Mouse (Mus musculus) mouse embryonic stem cell (cell line): ENCODE results near the gene Mab21l3.

ENCODE experiments used
- in situ Hi-C, 2 experiments: fragments of 300-500 bp; cut with MboI; formaldehyde crosslinking; loops; 1 replicate in 1 of 2; 3 replicates in 1 of 2; pipeline ENCODE4 v1.14.3; 2019 to 2020; ENCODE audit warnings: low sequenced_read_pairs in 2 of 2, low pct_unique_long_range_greater_than_20kb in 1 of 2, mixed read lengths in 1 of 2; ENCODE audit not compliant: unreplicated experiment in 1 of 2

Mab21l3 gene

DNA sequence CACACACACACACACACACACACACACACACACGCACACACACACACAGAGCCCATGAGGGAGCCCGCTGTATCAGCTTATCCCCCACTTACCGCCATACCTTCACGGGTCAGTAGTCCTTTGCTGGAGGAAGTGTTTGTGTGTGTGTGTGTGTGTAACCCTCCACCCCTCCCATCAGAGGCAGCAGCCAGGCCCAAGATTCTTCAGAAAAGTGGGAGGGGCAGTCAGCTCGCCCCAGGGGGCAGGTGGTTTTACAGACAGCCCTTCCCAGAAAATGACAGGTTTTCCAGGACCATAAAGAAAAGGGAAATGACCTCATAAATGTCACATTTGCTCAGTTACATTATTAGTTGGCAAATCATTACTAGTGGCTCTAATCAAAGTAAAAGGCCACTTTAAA is at the start of gene Mab21l3:
Gene Mab21l3 (minus strand): TSS at position 144 of the 400 bp plus-strand sequence.
- in situ Hi-C loops = no loop called here

DNA sequence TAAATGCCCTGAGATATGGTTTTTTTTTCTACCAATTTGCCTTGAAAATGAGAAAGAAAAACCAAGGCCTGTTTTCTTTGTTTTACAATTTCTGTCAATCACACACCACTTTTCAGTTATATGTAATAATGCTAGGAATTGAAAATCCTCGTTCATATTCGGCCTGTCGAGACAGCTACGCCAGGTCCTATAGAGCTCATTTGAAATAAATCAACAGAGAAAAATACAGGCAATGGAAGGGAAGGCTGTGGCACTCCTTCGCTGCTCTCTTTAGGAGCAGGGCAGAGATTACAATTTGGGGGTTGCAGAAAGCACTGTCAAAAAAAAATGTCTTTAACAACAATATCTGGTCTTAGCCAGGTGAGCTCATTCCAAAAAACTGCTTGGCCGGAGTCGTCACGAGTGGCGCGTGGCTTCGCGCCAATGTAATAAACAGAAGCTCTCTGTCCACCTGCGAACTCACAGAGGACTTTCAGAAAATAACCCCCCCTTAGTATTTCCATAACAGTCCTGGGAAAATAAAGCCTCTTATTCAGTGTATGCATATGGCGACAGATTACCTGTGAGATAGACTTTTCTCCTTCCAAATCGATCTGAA is 48.7 kb upstream of the Mab21l3 start:
- in situ Hi-C loops = no loop called here

DNA sequence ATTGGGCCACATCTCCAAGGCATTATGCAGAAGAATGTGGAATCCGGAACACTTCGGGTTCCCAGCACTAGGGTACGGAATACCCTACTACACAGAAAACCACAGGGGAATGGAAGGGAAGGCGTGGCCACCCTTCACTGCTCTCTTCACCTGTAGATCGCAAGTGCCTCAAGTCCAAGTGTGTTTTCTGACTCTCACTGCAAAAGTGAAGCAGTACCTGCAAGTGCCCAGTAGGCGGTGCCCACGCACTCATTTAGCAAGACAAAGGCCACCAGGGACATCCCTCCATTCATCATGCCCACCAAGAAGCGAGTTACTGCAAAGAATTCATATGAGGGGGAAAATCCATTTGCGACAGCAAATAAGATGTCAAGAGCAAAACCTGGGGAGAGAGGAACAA is 48.1 kb upstream of the Mab21l3 start:
- in situ Hi-C loops = no loop called here

DNA sequence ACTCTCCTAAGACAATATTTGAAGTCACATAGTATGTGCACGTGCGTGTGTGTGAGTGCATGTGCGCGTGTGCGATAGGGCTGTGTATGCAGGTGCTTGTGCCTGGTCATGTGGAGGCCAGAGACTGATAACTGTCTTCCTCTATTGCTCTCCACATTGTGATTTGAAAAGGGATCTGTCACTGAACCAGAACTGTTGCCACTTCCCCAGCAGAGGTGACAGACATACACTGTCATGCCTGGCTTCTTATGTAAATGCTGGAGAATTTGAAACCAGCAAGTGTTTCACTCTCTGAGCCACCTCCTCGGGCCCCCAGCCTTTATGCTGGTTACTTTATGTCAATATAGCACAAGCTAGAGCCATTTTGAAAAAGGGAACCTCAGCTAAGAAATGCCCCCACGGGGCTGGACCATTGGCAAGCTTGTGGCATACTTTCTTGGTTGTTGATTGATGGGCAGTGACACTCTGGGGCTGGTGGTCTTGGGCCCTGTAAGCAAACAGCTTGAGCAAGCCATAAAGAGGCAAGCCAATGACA is 46.7 kb upstream of the Mab21l3 start:
- in situ Hi-C loops = no loop called here

DNA sequence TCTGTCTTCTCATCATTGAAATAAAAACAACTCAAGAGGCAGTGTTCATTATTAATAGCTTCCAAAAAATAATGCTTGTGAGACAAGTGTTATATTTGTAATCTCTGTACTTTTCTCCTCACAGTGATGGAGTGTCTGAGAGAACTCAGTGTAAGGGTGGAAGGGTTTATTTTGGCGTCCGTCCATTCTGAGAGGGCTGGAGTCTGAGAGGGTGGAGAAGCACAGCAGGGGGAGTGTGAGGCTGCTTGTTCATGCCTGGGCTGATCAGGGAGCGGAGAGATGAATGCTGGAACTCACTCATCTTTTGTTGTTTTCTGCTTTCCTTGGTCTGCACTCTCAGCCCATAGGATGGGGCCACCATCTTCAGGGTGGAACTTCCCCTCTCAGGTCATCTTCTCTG is 36.8 kb upstream of the Mab21l3 start:
- in situ Hi-C loops = no loop called here

DNA sequence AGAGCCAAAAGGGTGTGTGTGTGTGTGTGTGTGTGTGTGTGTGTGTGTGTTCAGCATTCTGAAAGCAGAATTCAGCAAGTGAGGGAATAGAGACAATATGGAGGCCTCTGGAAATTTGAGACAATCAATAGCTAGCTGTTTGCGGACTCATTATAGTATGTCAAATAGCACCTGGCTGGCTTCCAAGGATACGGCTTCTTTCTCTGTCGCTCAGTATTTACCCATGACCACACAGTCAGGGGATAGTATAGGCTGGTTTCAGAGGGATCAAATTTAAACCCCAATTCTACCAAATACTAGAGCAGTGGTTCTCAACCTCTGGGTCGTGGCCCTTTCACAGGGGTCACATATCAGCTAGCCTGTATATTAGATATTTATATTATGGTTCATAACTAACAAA is 36.3 kb upstream of the Mab21l3 start:
- in situ Hi-C loops = no loop called here

DNA sequence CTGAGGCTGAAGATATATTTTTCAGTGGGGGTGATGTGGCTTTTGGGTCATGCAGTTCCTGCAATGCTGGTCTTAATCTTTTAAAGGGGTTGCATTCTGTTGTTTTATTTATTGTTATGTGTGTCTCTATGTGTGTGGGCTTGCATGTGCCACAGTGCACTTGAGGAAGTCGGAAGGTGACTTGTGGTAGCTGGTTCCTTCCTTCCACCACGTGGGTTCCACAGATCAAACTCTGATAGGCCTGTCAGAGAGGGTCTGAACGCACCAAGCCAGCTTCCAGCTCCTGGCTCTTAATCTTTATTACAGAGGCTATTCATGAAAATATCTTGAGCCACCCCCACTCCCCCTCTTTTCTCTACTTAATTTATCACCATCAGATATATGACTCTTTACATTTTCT is 35.1 kb upstream of the Mab21l3 start:
- in situ Hi-C loops = no loop called here

DNA sequence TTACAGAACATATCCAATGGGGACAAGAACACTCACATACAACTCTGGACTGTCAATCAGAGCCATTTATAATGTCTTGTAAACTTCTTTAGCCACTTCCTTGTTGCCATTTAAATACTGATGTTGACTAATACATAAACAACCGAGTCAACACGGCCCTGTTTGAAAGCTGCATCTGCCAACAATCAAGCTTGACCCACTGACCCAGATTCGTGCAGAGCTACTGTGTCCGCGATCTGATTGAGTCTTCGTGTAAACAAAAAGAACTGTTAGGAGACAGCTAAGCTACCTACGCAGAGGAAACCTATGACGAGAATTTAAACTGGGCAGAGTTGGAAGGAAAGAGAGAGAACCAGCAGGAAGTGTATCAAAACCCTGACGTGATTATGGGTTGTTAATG is 33.0 kb upstream of the Mab21l3 start:
- in situ Hi-C loops = no loop called here

DNA sequence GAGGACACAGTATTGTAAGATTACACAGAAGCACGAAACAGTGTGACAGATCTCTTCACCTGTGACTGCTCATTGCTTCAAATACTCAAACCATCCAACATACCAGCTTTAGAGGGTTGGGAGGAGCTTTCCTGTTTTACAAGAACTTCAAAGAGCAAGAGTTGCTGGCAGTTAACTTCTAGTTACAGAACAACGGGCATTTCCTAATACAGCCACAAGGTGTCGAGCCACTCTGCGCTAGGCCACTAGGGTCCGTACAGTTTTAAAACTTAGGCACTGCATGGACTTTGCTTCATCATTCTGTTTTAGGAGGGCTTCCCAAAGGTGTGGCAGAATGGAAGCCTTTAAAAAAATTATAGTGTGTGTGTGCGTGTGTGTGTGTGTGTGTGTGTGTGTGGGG is 32.1 kb upstream of the Mab21l3 start:
- in situ Hi-C loops = no loop called here

DNA sequence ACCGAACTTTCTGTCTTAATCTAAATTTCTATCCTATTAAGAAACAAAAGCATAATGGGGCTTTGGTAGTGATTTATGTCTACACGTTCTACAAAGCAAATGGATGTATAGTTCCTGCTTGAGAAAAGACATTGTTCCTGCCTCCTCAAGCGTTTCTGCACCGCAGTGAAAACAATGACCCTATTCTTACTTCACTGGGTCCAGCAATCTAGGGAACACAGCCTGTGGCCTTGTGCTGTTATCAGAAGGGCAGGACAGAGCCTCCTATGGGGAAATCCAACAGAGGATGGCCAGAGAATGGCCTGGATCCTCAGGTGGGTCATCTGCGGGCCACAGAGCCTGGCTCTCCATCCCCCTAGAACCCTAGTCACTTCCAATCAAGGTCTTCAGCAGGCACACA is 29.4 kb upstream of the Mab21l3 start:
- in situ Hi-C loops = no loop called here

DNA sequence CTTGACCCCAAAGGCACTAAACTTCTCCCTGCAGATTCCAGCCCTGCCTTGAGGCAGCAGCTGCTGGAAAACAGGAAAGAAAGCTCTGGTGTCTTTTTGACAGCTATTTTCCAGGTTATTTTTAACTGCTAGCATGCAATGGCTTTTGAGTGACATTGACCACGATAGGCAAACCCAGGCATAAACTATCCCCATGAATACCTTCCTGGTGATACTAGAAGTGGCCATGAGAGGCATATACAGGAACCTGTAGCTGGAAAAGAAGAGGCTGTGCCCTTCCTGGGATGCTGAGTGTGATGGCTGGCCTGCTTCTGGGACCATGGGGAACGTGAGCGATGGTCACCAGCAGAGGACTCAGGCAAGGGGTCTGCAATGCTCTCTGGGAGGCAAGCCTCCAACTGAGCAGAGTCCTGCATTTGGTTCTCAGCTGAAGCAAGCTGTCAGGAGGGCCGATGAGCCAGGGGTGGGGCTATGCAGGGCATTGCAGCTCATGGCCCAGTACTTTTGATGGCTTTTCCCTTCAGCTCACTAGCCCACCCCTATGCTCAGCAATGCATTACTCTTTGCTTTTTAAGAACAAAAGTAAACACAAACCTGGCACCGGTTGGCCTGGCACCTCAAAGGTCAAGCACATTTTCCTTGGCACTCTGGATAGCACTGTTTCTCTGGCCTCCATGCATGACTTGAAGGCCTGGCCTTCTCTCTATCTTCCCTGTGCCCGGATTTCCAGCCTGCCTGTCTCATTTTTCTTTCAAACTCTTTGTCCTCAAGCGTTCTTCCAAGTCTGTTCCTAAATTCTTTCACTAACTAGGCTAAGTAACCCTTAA is 27.9 kb upstream of the Mab21l3 start:
- in situ Hi-C loops = no loop called here

DNA sequence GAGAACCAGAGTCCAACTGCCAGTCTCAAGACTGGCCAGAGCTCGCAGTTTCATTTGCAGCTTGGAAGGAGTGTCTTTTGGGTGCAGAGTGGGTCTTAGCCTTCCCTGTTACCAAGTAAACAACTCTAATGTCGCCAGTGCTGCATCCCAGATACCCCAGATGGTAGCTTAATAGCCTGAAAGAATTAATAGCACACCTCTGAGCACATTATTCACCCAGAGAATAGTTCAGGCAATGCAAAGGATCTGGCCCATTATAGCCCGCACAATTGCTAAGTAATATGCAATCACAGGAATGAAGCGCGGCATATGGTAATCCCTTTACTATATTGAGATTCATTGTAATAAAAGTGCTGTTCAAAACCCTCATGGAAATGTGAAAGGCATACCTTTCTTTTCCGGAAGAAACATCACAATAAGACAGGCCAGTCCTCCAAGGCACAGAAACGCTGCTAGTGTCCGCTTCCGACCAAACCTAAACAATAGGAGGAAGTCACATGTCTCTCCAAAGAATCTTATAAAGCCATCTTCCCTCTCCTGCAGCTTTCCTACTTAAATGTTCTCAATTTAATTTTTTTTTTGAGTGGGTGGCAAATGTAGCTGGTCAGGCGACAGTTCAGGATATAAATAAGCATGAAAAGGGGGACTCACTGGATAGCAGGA is 26.6 kb upstream of the Mab21l3 start:
- in situ Hi-C loops = no loop called here

DNA sequence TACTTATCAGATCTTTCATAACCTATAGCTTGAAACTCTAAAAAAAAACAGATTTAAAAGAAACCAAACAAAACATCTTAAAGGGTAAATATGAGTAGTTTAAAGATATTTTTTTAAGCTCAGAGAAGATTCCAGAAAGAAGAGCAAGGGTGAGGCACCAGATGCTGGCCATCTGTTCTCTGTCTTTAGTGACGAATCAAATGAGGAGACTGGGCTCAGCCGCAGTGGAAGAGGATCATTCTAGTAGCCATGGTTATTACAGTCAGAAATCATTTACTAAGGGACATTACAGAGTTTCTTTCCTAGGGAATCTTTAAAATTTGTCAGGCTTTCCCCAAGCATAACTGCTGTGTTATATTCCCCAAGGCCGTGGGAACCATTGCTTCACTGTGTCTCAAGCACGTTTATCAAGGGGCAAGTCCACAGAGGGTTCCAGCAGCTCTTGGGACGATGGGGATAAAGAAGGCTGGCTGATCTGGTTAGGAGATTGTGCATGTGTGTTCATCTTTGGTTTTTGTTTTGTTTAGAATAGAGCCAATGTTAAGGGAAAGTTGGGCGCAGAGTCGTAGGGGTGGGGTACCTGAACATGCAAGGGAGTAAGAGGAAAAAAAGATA is 24.4 kb upstream of the Mab21l3 start:
- in situ Hi-C loops = no loop called here

DNA sequence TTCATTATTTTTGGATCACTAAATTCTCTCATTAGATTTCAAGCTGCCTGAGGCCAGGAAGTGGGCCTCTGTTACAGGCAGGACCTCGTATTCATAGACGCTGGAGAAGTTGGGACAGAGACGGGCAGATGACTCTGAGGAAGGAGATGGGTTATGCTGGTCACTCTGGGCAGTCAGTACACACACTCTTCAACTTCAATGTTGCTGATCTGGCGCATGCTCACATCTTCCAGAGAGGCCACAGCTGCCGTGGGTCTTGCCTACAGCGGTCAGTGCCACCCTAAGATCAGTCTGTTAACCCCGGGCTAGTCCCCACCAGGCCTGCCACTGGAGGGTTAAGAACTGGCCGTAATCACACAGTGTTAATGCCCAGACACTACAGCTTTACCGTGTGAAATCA is 23.2 kb upstream of the Mab21l3 start:
- in situ Hi-C loops = no loop called here

DNA sequence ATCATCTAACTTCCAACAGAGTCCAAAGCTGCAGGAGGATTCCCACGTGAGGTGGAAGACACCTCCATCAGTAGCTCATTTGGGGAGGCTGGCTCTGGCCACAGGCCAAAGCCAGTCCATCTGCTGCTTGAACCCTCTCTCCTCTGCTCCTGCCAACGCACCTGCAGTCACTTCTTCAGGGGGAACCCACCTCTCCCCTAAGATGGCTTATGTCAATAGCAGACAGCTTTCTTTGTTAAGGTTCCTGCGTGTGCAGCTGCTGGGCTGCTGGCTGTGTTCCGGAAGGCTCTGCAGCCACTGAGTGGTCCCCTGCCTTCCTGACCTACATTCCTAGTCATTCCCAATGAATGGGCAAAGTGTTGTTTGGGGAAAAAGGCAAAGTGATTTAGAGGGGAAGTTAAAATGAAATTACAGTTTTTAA is 18.3 kb upstream of the Mab21l3 start:
- in situ Hi-C loops = no loop called here

DNA sequence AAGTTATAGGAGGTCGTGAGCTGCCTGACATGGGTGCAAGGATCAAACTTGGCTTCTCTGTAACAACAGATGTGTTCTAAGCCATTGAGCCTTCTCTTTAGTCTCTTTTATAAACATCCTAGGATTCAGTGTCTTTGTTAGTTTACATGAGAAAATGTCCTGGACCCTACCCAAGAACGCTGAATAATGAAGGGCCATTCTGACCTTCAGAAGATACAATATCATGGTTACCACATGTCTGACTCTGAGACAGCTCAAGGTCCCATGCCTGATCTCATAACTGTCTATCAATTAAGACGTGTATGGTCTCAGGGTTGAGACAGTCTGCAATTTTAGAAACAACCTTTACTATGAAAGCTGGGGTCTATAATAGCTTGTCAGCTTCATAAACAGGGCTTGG is 13.1 kb upstream of the Mab21l3 start:
- in situ Hi-C loops = no loop called here

DNA sequence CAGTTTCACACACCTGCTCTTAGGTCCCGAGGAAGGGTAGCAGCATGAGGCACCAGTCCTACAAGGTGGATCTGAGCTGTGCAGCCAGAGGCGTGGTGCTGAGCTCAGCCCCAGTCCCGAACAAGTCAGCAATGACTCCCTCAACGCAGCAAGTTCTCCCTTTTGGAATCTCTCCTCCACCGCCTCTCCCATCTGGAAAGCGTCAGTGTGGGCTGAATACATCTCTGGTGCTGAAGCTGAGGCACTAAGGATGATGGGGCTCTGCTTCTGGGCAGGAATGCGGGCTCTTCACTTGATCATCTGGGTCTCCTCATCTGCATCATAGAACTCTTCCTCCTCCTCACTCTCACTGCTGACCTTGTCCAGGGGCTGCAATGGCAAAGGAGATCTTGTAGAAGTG is 11.4 kb upstream of the Mab21l3 start:
- in situ Hi-C loops = no loop called here

DNA sequence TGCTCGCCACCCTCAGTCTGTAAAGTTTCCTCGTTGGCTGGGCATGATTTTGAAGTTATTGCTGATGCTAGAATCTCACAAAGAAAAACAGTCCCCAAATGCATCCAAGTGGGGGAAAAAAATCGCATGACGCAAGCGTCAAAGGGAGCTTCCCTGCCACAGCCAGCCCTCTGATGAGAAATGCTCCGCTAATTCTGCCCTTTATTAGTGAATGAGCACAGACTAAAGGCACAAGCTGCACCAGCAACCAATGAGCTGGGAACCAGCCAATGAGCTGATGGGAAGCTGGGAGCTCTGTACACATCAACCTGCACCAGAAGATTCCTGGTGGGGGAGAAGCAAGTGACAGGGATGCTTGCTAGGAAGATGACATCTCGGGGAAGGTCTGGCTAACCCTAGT is 11.0 kb upstream of the Mab21l3 start:
- in situ Hi-C loops = no loop called here

DNA sequence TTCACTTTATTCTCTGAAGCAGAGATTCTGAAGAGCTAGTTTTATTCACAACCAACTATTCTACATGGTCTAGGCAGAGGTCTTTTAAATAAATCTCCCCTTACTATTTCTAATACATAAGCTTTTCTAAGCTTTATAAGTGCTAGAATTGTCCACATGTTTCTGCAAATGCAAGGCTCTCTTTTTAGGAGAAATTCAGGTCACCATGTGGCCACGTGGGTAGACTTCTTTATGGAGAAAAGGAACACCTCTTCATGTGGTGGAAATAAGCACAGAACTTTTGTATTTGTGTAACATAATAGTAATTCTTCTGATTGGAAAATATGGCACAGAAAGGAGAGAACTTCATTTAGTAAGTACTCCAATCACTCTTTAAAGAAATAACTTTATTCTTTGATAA is 5.3 kb upstream of the Mab21l3 start:
- in situ Hi-C loops = no loop called here
